Mouse (Mus musculus) MEL (cell line): ENCODE measurements around the gene Trappc10. TPM values are rescaled to one million over a fixed set of nuclear protein-coding genes. Genes with fewer than 3 reads are reported as not detected.

Experiments
- DNase-seq: peaks from one replicate; pipeline ENCODE4 v3.0.0; 2011; ENCODE audit warnings: low read depth, low spot score
- H3K27ac ChIP-seq: 2 replicates; pipeline ENCODE4 v1.5.1; 2012; ENCODE audit warnings: low read depth, mild to moderate bottlenecking, control low read depth, low read length, moderate library complexity; ENCODE audit not compliant: control insufficient read depth
- H3K27me3 ChIP-seq, 2 experiments: fragments of 150-350 bp in 1 of 2; sonication (generic) in 1 of 2; 2 replicates each; pipeline ENCODE4 v1.6.1; 2012; ENCODE audit warnings: low read length in 2 of 2, mild to moderate bottlenecking in 2 of 2, improper control_type of control experiment in 1 of 2, moderate library complexity in 1 of 2; ENCODE audit not compliant: insufficient read depth in 2 of 2, control insufficient read depth in 1 of 2
- H3K36me3 ChIP-seq, 2 experiments: 2 replicates each; pipeline ENCODE4 v1.6.1; 2012 to 2014; ENCODE audit warnings: low read length in 2 of 2, improper control_type of control experiment in 1 of 2, inconsistent platforms in 1 of 2, mild to moderate bottlenecking in 1 of 2; ENCODE audit not compliant: insufficient read depth in 2 of 2, control insufficient read depth in 1 of 2
- H3K4me1 ChIP-seq, 2 experiments: fragments of 150-350 bp in 1 of 2; sonication (generic) in 1 of 2; 2 replicates each; pipeline ENCODE4 v1.6.1; 2012; ENCODE audit warnings: low read length in 2 of 2, improper control_type of control experiment in 1 of 2, mild to moderate bottlenecking in 1 of 2; ENCODE audit not compliant: insufficient read depth in 2 of 2, control insufficient read depth in 1 of 2
- H3K4me3 ChIP-seq, 2 experiments: fragments of 150-350 bp in 1 of 2; sonication (generic) in 1 of 2; 2 replicates each; pipeline ENCODE4 v1.5.1; 2012; ENCODE audit warnings: low read depth in 2 of 2, low read length in 2 of 2, mild to moderate bottlenecking in 2 of 2, moderate library complexity in 2 of 2, control low read depth in 1 of 2, improper control_type of control experiment in 1 of 2; ENCODE audit not compliant: control insufficient read depth in 1 of 2, insufficient read depth in 1 of 2
- H3K79me2 ChIP-seq: 2 replicates; pipeline ENCODE4 v1.6.1; 2012; ENCODE audit warnings: mild to moderate bottlenecking, low read length, moderate library complexity; ENCODE audit not compliant: control insufficient read depth, poor library complexity, insufficient read depth
- H3K9ac ChIP-seq: 2 replicates; pipeline ENCODE4 v1.6.1; 2012; ENCODE audit warnings: low read depth, mild to moderate bottlenecking, control low read depth, low read length, moderate library complexity; ENCODE audit not compliant: control insufficient read depth, poor library complexity, severe bottlenecking
- H3K9me3 ChIP-seq: fragments of 150-350 bp; sonication (generic); replicated peaks from 2 replicates; pipeline ENCODE4 v1.6.1; 2012; ENCODE audit warnings: mild to moderate bottlenecking, low read length, improper control_type of control experiment, moderate library complexity; ENCODE audit not compliant: insufficient read depth
- BHLHE40 ChIP-seq: IDR thresholded peaks from 2 replicates; pipeline ENCODE4 v1.6.1; 2012; ENCODE audit warnings: low read depth, mild to moderate bottlenecking, inconsistent platforms, low read length, improper control_type of control experiment, borderline replicate concordance
- E2F4 ChIP-seq: IDR thresholded peaks from 2 replicates; pipeline ENCODE4 v1.6.1; 2011; ENCODE audit warnings: low read depth, low read length, improper control_type of control experiment, borderline replicate concordance
- GATA1 ChIP-seq: IDR thresholded peaks from 2 replicates; pipeline ENCODE4 v1.6.1; 2011; ENCODE audit warnings: low read depth, low read length, improper control_type of control experiment
- JUND ChIP-seq: IDR thresholded peaks from 2 replicates; pipeline ENCODE4 v1.6.1; 2011; ENCODE audit warnings: low read depth, mild to moderate bottlenecking, improper control_type of control experiment, low read length
- MAFK ChIP-seq: IDR thresholded peaks from 2 replicates; pipeline ENCODE4 v1.6.1; 2011; ENCODE audit warnings: low read depth, mild to moderate bottlenecking, low read length, improper control_type of control experiment, borderline replicate concordance
- MEF2A ChIP-seq: IDR thresholded peaks from 2 replicates; pipeline ENCODE4 v1.6.1; 2014; ENCODE audit warnings: low read depth, mild to moderate bottlenecking, inconsistent platforms, low read length, improper control_type of control experiment; ENCODE audit not compliant: poor library complexity, insufficient replicate concordance, severe bottlenecking; ENCODE audit errors: extremely low read depth
- MXI1 ChIP-seq: IDR thresholded peaks from 2 replicates; pipeline ENCODE4 v1.6.1; 2011; ENCODE audit warnings: mild to moderate bottlenecking, low read depth, low read length, improper control_type of control experiment
- MYB ChIP-seq: IDR thresholded peaks from 2 replicates; pipeline ENCODE4 v1.6.1; 2011; ENCODE audit warnings: mild to moderate bottlenecking, low read depth, low read length, improper control_type of control experiment
- NELFE ChIP-seq: IDR thresholded peaks from 2 replicates; pipeline ENCODE4 v1.6.1; 2011; ENCODE audit warnings: low read depth, low read length, improper control_type of control experiment
- POLR2AphosphoS2 ChIP-seq: IDR thresholded peaks from 2 replicates; pipeline ENCODE4 v1.6.1; 2011; ENCODE audit warnings: low read length, improper control_type of control experiment
- POLR2AphosphoS5 ChIP-seq: IDR thresholded peaks from 2 replicates; pipeline ENCODE4 v1.6.1; 2012; ENCODE audit warnings: low read depth, borderline replicate concordance, mild to moderate bottlenecking, inconsistent platforms, low read length, moderate library complexity, mixed read lengths
- RAD21 ChIP-seq: IDR thresholded peaks from 2 replicates; pipeline ENCODE4 v1.6.1; 2011; ENCODE audit warnings: mild to moderate bottlenecking, low read depth, low read length, improper control_type of control experiment
- RCOR1 ChIP-seq: IDR thresholded peaks from 2 replicates; pipeline ENCODE4 v1.6.1; 2012; ENCODE audit warnings: low read depth, mild to moderate bottlenecking, inconsistent platforms, low read length, improper control_type of control experiment
- SIN3A ChIP-seq: IDR thresholded peaks from 2 replicates; pipeline ENCODE4 v1.6.1; 2012; ENCODE audit warnings: low read length, improper control_type of control experiment, inconsistent platforms
- SMC3 ChIP-seq: IDR thresholded peaks from 2 replicates; pipeline ENCODE4 v1.6.1; 2011; ENCODE audit warnings: low read depth, low read length, improper control_type of control experiment
- TAL1 ChIP-seq: IDR thresholded peaks from 2 replicates; pipeline ENCODE4 v1.6.1; 2012; ENCODE audit warnings: mild to moderate bottlenecking, inconsistent platforms, low read length, moderate library complexity, mixed read lengths
- TCF12 ChIP-seq: IDR thresholded peaks from 2 replicates; pipeline ENCODE4 v1.6.1; 2014; ENCODE audit warnings: low read depth, mild to moderate bottlenecking, inconsistent platforms, low read length, improper control_type of control experiment, moderate library complexity
- UBTF ChIP-seq: IDR thresholded peaks from 2 replicates; pipeline ENCODE4 v1.6.1; 2012; ENCODE audit warnings: low read depth, mild to moderate bottlenecking, inconsistent platforms, low read length, improper control_type of control experiment, moderate library complexity, borderline replicate concordance; ENCODE audit not compliant: insufficient read depth
- USF1 ChIP-seq: IDR thresholded peaks from 2 replicates; pipeline ENCODE4 v1.6.1; 2014; ENCODE audit warnings: low read depth, mild to moderate bottlenecking, inconsistent platforms, low read length, improper control_type of control experiment, moderate library complexity
- USF2 ChIP-seq, 2 experiments: IDR thresholded peaks; 2 replicates each; pipeline ENCODE4 v1.6.1; 2011 to 2012; ENCODE audit warnings: improper control_type of control experiment in 2 of 2, low read length in 2 of 2, borderline replicate concordance in 1 of 2, inconsistent platforms in 1 of 2, low read depth in 1 of 2, mild to moderate bottlenecking in 1 of 2; ENCODE audit not compliant: insufficient read depth in 1 of 2
- ZC3H11A ChIP-seq: IDR thresholded peaks from 2 replicates; pipeline ENCODE4 v1.6.1; 2012; ENCODE audit warnings: low read depth, mild to moderate bottlenecking, inconsistent platforms, low read length, improper control_type of control experiment
- ZKSCAN1 ChIP-seq: IDR thresholded peaks from 2 replicates; pipeline ENCODE4 v1.6.1; 2012; ENCODE audit warnings: low read depth, mild to moderate bottlenecking, inconsistent platforms, low read length, improper control_type of control experiment, moderate library complexity
- ZMIZ1 ChIP-seq: IDR thresholded peaks from 2 replicates; pipeline ENCODE4 v1.6.1; 2012; ENCODE audit warnings: low read depth, mild to moderate bottlenecking, inconsistent platforms, low read length, improper control_type of control experiment, moderate library complexity
- ZNF384 ChIP-seq: IDR thresholded peaks from 2 replicates; pipeline ENCODE4 v1.6.1; 2012; ENCODE audit warnings: low read depth, mild to moderate bottlenecking, inconsistent platforms, low read length, improper control_type of control experiment
- polyA plus RNA-seq, 2 experiments: library from polyadenylated mRNA; stranded (reverse) in 1 of 2; unstranded in 1 of 2; fragments of >175 nt in 1 of 2; fragments of >200 nt in 1 of 2; gene quantifications; 2 replicates each; pipeline versions ENCODE4 v1.2.1 to v1.2.4; 2012; ENCODE audit warnings: low replicate concordance in 2 of 2, low read depth in 1 of 2; ENCODE audit not compliant: insufficient read length in 2 of 2, insufficient read depth in 1 of 2, missing spikeins in 1 of 2
- total RNA-seq: library from RNA; depleted of rRNA; stranded (reverse); fragments of 300-350 nt; gene quantifications from 2 replicates; pipeline ENCODE4 v1.2.3, GENCODE M21; 2012

The Trappc10 gene
- total and polyA plus RNA-seq, 3 experiments, result 26.1 to 35.5 TPM; not detected in 1

DNA sequence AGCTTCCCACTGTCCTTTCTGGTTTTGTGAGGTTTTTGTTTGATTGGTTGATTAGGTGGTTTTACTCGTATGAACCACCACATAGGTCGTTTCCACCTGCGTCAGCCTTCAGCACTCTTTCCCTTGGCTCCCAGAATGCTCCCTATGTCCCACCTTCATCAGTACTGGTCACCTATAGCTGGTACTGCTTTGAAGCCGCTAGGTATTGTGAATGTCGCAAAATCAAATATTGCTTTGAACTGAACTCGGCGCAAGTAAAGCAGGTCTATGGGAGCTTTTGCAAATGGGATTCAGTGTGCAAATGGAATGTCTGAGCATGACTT, 745 bp upstream of the Trappc10 start (continued):
- TF ChIP-seq UBTF, result no peak
- no peak for TF ChIP-seq TAL1

DNA sequence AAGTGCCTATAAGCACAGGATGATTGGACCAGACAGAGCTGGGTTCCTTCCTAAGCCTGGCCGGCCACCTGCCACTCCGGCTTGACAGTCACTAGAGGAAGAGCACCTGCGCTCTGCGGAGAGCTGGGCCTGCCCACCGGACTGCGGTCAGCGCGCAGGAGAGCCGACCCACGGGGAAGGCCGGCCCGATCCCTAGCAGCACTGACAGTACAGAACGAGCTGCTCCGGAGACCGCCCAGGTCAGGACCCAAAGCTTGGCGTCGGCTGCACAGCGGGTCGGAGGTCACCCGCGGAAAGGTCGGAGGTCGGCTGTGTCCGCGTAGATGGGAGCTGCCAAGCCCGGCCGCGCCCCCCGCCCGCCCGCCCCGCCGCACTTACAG, 393 bp downstream of the Trappc10 start:
- peak; percentile 29 for DNase-seq
- Histone ChIP-seq H3K79me2 (peaks cover 28% of the 10 kb centered on the region), H3K36me3 (peaks cover 2 to 26% of the 10 kb centered on the region in 2 experiments; a peak in 2 of 4 replicates), H3K27me3 (no peaks in the 10 kb centered on the region), H3K4me3 (peak overlapping the region; percentile 78 to 90), H3K9me3 (no peaks in the 10 kb centered on the region), H3K4me1 (peaks cover 5 to 28% of the 10 kb centered on the region in 2 experiments), H3K9ac (peak overlapping the region; percentile 77), H3K27ac (no peak overlapping the region)
- TF ChIP-seq BHLHE40 (no peak), RAD21 (no peak), MEF2A (no peak), TAL1 (no peak), USF1 (no peak), USF2 (IDR thresholded peaks at IDR 0.05; ENCODE audit: borderline replicate concordance in 1 of 2, insufficient read depth in 1 of 2, low read depth in 1 of 2, low read length in 2 of 2) (no peak), ZNF384 (no peak), MAFK (no peak), JUND (no peak), POLR2AphosphoS5 (no peak)

DNA sequence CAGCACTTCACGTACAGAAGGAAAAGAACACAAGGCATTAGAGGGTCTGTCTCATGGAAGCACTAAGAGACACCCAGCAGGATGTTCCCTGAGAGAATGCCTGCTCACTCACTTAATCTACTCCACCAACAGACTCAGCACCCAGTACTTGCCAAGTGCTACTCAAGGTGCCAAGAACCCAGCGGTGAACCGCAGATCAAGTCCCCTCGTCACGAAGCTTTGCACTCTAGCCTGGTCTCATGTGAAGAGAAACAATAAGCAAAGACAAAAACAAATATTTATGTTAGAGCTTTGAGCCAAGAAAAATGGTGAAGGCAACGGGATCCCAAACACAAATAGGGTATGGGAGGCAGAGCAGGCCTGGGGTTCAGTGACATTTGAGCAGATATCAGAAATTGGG, 5.5 kb downstream of the Trappc10 start:
- peaks cover 51% of the 10 kb centered on the region for H3K79me2 ChIP-seq
- no peak overlapping the region for H3K4me3 ChIP-seq
- DNase-seq, result no peak
- H3K27ac ChIP-seq, result no peak overlapping the region
- no peaks in the 10 kb centered on the region for H3K9me3 ChIP-seq
- peaks cover 3 to 17% of the 10 kb centered on the region in 2 experiments; a peak in 3 of 4 replicates for H3K36me3 ChIP-seq
- peaks cover 2 to 13% of the 10 kb centered on the region in 2 experiments; a peak in 2 of 4 replicates for H3K4me1 ChIP-seq
- TF ChIP-seq ZC3H11A (no peak), TCF12 (no peak), POLR2AphosphoS2 (no peak), E2F4 (no peak), GATA1 (no peak), BHLHE40 (no peak), SMC3 (no peak), MAFK (no peak), MEF2A (no peak), ZNF384 (no peak), MXI1 (no peak), MYB (no peak), SIN3A (no peak), JUND (no peak), NELFE (no peak), RCOR1 (no peak), USF1 (no peak), ZKSCAN1 (no peak), ZMIZ1 (no peak)
- no peak overlapping the region for H3K9ac ChIP-seq
- no peaks in the 10 kb centered on the region for H3K27me3 ChIP-seq
